Mouse (Mus musculus) thymus, adult 2 months (tissue): ENCODE data around the gene Mrps6. TPM values are rescaled to one million over a fixed set of nuclear protein-coding genes. Genes with fewer than 3 reads are reported as not detected.

ENCODE experiments used
- DNase-seq: peaks from one replicate; pipeline ENCODE4 v3.0.0; 2021
- H3K27ac ChIP-seq: fragments of 200-500 bp; 2 replicates; pipeline ENCODE4 v1.5.1; 2012; ENCODE audit warnings: low read length, control low read depth; ENCODE audit not compliant: control insufficient read depth, insufficient read depth
- H3K27me3 ChIP-seq: fragments of 200-500 bp; 2 replicates; pipeline ENCODE4 v1.6.1; 2012; ENCODE audit warnings: mild to moderate bottlenecking, low read length, moderate library complexity, mixed read lengths; ENCODE audit not compliant: control insufficient read depth, insufficient read depth
- H3K36me3 ChIP-seq: fragments of 200-500 bp; 2 replicates; pipeline ENCODE4 v1.6.1; 2012; ENCODE audit warnings: mild to moderate bottlenecking, low read length, moderate library complexity; ENCODE audit not compliant: control insufficient read depth, insufficient read depth
- H3K4me1 ChIP-seq: fragments of 200-500 bp; replicated peaks from 2 replicates; pipeline ENCODE4 v1.6.1; 2012; ENCODE audit warnings: low read length; ENCODE audit not compliant: control insufficient read depth, insufficient read depth
- H3K4me3 ChIP-seq: fragments of 200-500 bp; 2 replicates; pipeline ENCODE4 v1.5.1; 2012; ENCODE audit warnings: mild to moderate bottlenecking, low read length, control low read depth, moderate library complexity; ENCODE audit not compliant: control insufficient read depth, insufficient read depth
- CTCF ChIP-seq: fragments of 200-500 bp; IDR thresholded peaks from 2 replicates; pipeline ENCODE4 v1.5.1; 2012; ENCODE audit warnings: mild to moderate bottlenecking, control low read depth, low read length, moderate library complexity, borderline replicate concordance; ENCODE audit not compliant: control insufficient read depth, poor library complexity, insufficient read depth; ENCODE audit errors: extremely low read depth
- POLR2A ChIP-seq: fragments of 200-500 bp; IDR thresholded peaks from 2 replicates; pipeline ENCODE4 v1.6.1; 2012; ENCODE audit warnings: mild to moderate bottlenecking, low read length, control low read depth, moderate library complexity; ENCODE audit not compliant: control insufficient read depth, poor library complexity, insufficient read depth; ENCODE audit errors: extremely low read depth
- WGBS: fragments of 180-500 bp; shearing (Covaris S2); methylation state at CpG from one replicate; pipeline ENCODE4 v1.1.7; 2018; 5-methylcytosine and 5-hydroxymethylcytosine counted together
- polyA plus RNA-seq: library from polyadenylated mRNA; depleted of rRNA; stranded (reverse); fragments of >200 nt; gene quantifications from 2 replicates; pipeline ENCODE4 v1.2.3, GENCODE M21; 2012

Mrps6 gene
- polyA plus RNA-seq, 1 experiment: 27.2 TPM

DNA sequence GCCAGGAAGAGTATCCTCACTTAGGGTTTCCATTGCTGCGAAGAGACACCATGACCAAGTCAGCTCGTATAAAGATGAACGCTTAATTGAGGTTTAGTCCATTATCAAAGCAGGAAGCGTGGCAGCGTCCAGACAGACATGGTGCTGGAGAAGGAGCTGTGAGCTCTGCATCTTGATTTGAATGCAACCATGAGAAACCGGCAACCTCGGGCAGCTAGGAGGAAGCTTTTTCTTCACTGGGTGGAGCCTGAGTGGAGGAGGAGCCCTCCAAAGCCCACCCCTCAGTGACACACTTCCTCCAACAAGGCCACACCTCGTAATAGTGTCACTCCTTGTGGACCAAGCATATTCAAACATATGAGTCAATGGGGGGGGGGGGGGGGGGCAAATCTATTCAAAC is 71.8 kb downstream of the Mrps6 start:
- Histone ChIP-seq H3K4me1 (no peaks in the 10 kb centered on the region), H3K4me3 (no peak overlapping the region), H3K27me3 (no peaks in the 10 kb centered on the region), H3K36me3 (no peaks in the 10 kb centered on the region), H3K27ac (no peak overlapping the region)
- DNase-seq: no peak
- TF ChIP-seq CTCF (no peak), POLR2A (no peak)
- WGBS: 86% methylated on average over 8 of the region's 8 CpGs

DNA sequence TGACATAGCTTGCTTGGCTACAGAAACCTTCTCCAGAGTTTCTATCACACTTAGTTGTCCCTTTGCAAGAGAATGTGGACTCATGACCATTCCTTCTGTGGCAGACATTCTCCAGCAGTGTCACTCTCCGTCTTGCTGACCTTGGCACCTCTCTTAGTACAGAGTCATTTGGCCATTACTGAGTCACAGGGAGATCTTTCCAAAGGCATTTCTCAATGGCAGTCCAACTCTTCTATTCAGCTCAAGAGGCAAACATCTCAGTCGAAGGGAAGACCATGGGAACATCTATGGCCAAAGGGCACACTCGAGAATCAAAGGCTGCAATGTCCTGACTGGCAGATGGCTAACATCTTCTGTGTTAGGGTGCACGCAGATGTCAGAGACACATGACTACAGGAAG is 74.4 kb downstream of the Mrps6 start:
- 87% methylated on average over 4 of the region's 4 CpGs for WGBS
- TF ChIP-seq CTCF: no peak
- no peak for TF ChIP-seq POLR2A
- H3K36me3 ChIP-seq: no peaks in the 10 kb centered on the region
- no peak overlapping the region for H3K4me3 ChIP-seq
- H3K27ac ChIP-seq: no peak overlapping the region
- no peak for DNase-seq
- H3K4me1 ChIP-seq: no peaks in the 10 kb centered on the region
- H3K27me3 ChIP-seq: no peaks in the 10 kb centered on the region

DNA sequence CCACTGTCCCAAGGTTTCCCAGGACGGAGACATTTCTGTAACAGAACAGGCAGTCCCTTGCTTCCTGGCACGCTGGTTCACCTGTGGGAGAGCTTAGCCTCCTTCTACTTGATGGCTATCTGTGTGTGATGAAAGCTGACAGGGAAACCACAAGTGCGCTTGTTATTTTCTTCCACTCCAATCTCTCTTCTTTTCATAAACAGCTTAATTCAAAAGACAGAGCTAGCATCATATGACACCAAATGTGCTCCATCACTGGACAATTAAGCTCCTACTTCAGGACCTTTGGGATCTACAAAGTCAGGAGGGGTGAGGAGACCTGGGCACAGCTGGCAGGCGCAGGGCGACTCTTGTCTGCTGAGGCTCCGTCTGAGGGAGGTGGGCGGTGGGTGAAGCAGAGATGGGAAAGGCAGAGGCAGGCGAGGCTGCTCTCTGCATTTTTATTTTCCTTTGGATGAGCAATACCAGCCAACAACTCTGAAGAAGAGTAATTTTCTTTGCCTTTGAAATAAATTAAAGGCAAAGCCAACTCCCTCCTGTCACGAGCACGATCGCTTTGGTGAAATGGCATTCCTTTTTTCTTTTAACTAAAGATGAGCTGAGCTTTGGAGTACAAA is 76.2 kb downstream of the Mrps6 start:
- TF ChIP-seq POLR2A (no peak), CTCF (no peak)
- WGBS: 84% methylated on average over 11 of the region's 11 CpGs

GRCm38 (mm10) chr16:92136275-92136674 is 78.2 kb downstream of the Mrps6 start:
- DNase-seq: no peak
- TF ChIP-seq POLR2A: no peak
- no peak for TF ChIP-seq CTCF
- no peaks in the 10 kb centered on the region for H3K4me1 ChIP-seq
- H3K27ac ChIP-seq: no peak overlapping the region
- no peak overlapping the region for H3K4me3 ChIP-seq
- 94% methylated on average over 15 of the region's 15 CpGs for WGBS
- H3K36me3 ChIP-seq: no peaks in the 10 kb centered on the region
- H3K27me3 ChIP-seq: no peaks in the 10 kb centered on the region

More for the DNA sequence above, 76.2 kb downstream of the Mrps6 start:
- no peaks in the 10 kb centered on the region for H3K4me1 ChIP-seq
- no peaks in the 10 kb centered on the region for H3K27me3 ChIP-seq
- no peaks in the 10 kb centered on the region for H3K36me3 ChIP-seq
- no peak overlapping the region for H3K4me3 ChIP-seq
- no peak overlapping the region for H3K27ac ChIP-seq
- DNase-seq: no peak

GRCm38 (mm10) chr16:92139386-92140261 is 81.6 kb downstream of the Mrps6 start:
- no peak overlapping the region for H3K4me3 ChIP-seq
- H3K27ac ChIP-seq: no peak overlapping the region
- 82% methylated on average over 15 of the region's 15 CpGs for WGBS
- TF ChIP-seq POLR2A: no peak
- no peak for TF ChIP-seq CTCF
- no peaks in the 10 kb centered on the region for H3K36me3 ChIP-seq
- no peak for DNase-seq
- no peaks in the 10 kb centered on the region for H3K27me3 ChIP-seq
- no peaks in the 10 kb centered on the region for H3K4me1 ChIP-seq

DNA sequence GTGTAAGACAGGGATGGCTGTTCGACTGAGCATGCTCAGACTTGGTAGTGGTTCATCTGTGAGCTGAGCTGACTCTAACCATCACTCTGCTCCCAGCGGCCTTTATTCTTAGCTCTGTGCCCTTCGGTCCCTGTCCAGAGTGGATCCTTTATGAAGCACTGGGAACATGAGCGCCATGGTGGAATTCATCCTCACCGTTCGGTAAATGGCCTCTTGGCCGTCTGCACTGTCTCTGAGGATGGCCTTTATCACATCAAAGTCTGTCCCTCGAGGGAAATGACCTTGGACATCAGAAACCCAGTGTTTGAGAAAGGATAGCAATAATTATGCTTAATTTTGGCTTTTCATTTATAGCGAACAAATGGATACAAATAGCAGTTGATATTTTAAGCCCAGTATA is 82.3 kb downstream of the Mrps6 start:
- no peak for TF ChIP-seq CTCF
- TF ChIP-seq POLR2A: no peak
- Histone ChIP-seq H3K4me3 (no peak overlapping the region), H3K4me1 (no peaks in the 10 kb centered on the region), H3K36me3 (no peaks in the 10 kb centered on the region), H3K27me3 (no peaks in the 10 kb centered on the region), H3K27ac (no peak overlapping the region)
- no peak for DNase-seq
- WGBS: 95% methylated on average over 9 of the region's 9 CpGs
